Mouse (Mus musculus): ENCODE data around the gene Tnxb.
A peak's percentile ranks its signal among the peaks of the same experiment; 100 is the strongest.

The Tnxb gene

GRCm38 (mm10) chr17:34643944-34644343 is 26.4 kb upstream of the Tnxb start:
- no peak for DNase-seq

GRCm38 (mm10) chr17:34644608-34645007 is 25.7 kb upstream of the Tnxb start, which contains the start of gene Fkbpl:
TSS of gene Fkbpl (plus strand) at chr17:34644764.
- peak; percentile 97 to 98 for DNase-seq

GRCm38 (mm10) chr17:34645256-34645829 is 25.0 kb upstream of the Tnxb start:
- DNase-seq: no peak

- DNase-seq: no peak
Observed at GRCm38 (mm10) chr17:34645831-34646511, 24.4 kb upstream of the Tnxb start.

GRCm38 (mm10) chr17:34646906-34647787 is 23.2 kb upstream of the Tnxb start, which contains the start of gene Atf6b:
TSS of gene Atf6b (plus strand) at chr17:34647146.
- DNase-seq: peak; percentile 96 to 99

GRCm38 (mm10) chr17:34648141-34648890 is 22.0 kb upstream of the Tnxb start:
- DNase-seq: no peak

GRCm38 (mm10) chr17:34649106-34649864 is 21.1 kb upstream of the Tnxb start:
- DNase-seq: no peak

- DNase-seq: no peak
Observed at GRCm38 (mm10) chr17:34650781-34651180, 19.6 kb upstream of the Tnxb start.

GRCm38 (mm10) chr17:34651507-34652221 is 18.7 kb upstream of the Tnxb start:
- peak; percentile 56 to 84 for DNase-seq

GRCm38 (mm10) chr17:34652546-34652945 is 17.8 kb upstream of the Tnxb start:
- DNase-seq: no peak

- DNase-seq: no peak
Observed at GRCm38 (mm10) chr17:34652985-34653384, 17.4 kb upstream of the Tnxb start.

GRCm38 (mm10) chr17:34653746-34654285 is 16.5 kb upstream of the Tnxb start:
- DNase-seq: peak; percentile 41 to 80

GRCm38 (mm10) chr17:34654392-34654791 is 15.9 kb upstream of the Tnxb start:
- DNase-seq: no peak

GRCm38 (mm10) chr17:34655160-34655559 is 15.2 kb upstream of the Tnxb start:
- DNase-seq: peak; percentile 78 to 87

- DNase-seq: peak; percentile 92 to 93
Observed at GRCm38 (mm10) chr17:34655581-34655991, 14.7 kb upstream of the Tnxb start.

- DNase-seq: no peak
Observed at GRCm38 (mm10) chr17:34656666-34657065, 13.7 kb upstream of the Tnxb start.

- DNase-seq: no peak
Observed at GRCm38 (mm10) chr17:34657271-34657670, 13.1 kb upstream of the Tnxb start.

- DNase-seq: no peak
Observed at GRCm38 (mm10) chr17:34658145-34658544, 12.2 kb upstream of the Tnxb start.

GRCm38 (mm10) chr17:34658591-34658990 is 11.7 kb upstream of the Tnxb start:
- no peak for DNase-seq

GRCm38 (mm10) chr17:34659181-34659896 is 11.0 kb upstream of the Tnxb start:
- DNase-seq: peak; percentile 41 to 43
